Mouse (Mus musculus) urinary bladder, postnatal 0 days (tissue): ENCODE data around the gene Tpd52l2. TPM values are rescaled to one million over a fixed set of nuclear protein-coding genes. Genes with fewer than 3 reads are reported as not detected.

Experiments used
- polyA plus RNA-seq: library from polyadenylated mRNA; unstranded; fragments of >200 nt; fragmentation: Nextera tagmentation; extraction: Ambion mirVana; gene quantifications from 2 replicates; pipeline ENCODE4 v1.2.1, GENCODE M21; 2015

The Tpd52l2 gene
- polyA plus RNA-seq: 129 and 134 TPM in 2 replicates

GRCm38 (mm10) chr2:181496831-181497547 lies at the start of gene Tpd52l2:
TSS of gene Tpd52l2 (plus strand) at chr2:181497142.

GRCm38 (mm10) chr2:181459153-181459672 lies 37.7 kb upstream of the Tpd52l2 start, which contains the start of gene Zbtb46:
TSS of gene Zbtb46 (minus strand) at chr2:181459426.

GRCm38 (mm10) chr2:181493156-181493927 lies 3.6 kb upstream of the Tpd52l2 start, which contains the start of gene Abhd16b:
TSS of gene Abhd16b (plus strand) at chr2:181493206.

GRCm38 (mm10) chr2:181520118-181520935 lies 23.4 kb downstream of the Tpd52l2 start, which contains the start of gene Dnajc5:
TSS of gene Dnajc5 (plus strand) at chr2:181520485.

Other genes with a start within 250 kb of the Tpd52l2 start
- 5.9 and 6.1 TPM in 2 replicates for gene Gmeb2, start 209.1 kb upstream of the Tpd52l2 start, polyA plus RNA-seq
- gene Stmn3, start 182.6 kb upstream of the Tpd52l2 start, polyA plus RNA-seq: 0.92 and 1.1 TPM in 2 replicates
- 12.9 and 14.1 TPM in 2 replicates for gene Rtel1, start 177.4 kb upstream of the Tpd52l2 start, polyA plus RNA-seq
- gene Zgpat, start 132.2 kb upstream of the Tpd52l2 start, polyA plus RNA-seq: 17.2 and 20.0 TPM in 2 replicates
- gene Arfrp1, start 131.7 kb upstream of the Tpd52l2 start, polyA plus RNA-seq: 34.8 and 36.7 TPM in 2 replicates
- 6.0 and 8.3 TPM in 2 replicates for gene Lime1, start 117.1 kb upstream of the Tpd52l2 start, polyA plus RNA-seq
- 3.0 and 3.7 TPM in 2 replicates for gene Zbtb46, start 37.7 kb upstream of the Tpd52l2 start, polyA plus RNA-seq
- not detected in 2 replicates for gene Abhd16b, start 3.9 kb upstream of the Tpd52l2 start, polyA plus RNA-seq
- gene Dnajc5, start 23.3 kb downstream of the Tpd52l2 start, polyA plus RNA-seq: 52.2 and 55.0 TPM in 2 replicates
- 58.0 and 61.9 TPM in 2 replicates for gene Uckl1, start 87.8 kb downstream of the Tpd52l2 start, polyA plus RNA-seq
- 29.1 and 32.2 TPM in 2 replicates for gene Prpf6, start 94.7 kb downstream of the Tpd52l2 start, polyA plus RNA-seq
- gene Zfp512b, start 95.7 kb downstream of the Tpd52l2 start, polyA plus RNA-seq: 24.2 and 27.2 TPM in 2 replicates
- 8.9 and 10.9 TPM in 2 replicates for gene Samd10, start 102.1 kb downstream of the Tpd52l2 start, polyA plus RNA-seq
- gene Gm29797, start 159.9 kb downstream of the Tpd52l2 start, polyA plus RNA-seq: not detected in 2 replicates
- 17.4 and 20.6 TPM in 2 replicates for gene Sox18, start 174.5 kb downstream of the Tpd52l2 start, polyA plus RNA-seq
- 11.9 and 13.4 TPM in 2 replicates for gene Tcea2, start 183.2 kb downstream of the Tpd52l2 start, polyA plus RNA-seq
- 33.1 and 41.7 TPM in 2 replicates for gene Rgs19, start 196.8 kb downstream of the Tpd52l2 start, polyA plus RNA-seq
- gene Lkaaear1, start 201.3 kb downstream of the Tpd52l2 start, polyA plus RNA-seq: not detected in 2 replicates
- gene Oprl1, start 217.9 kb downstream of the Tpd52l2 start, polyA plus RNA-seq: 0.06 and 0.26 TPM in 2 replicates